Mouse (Mus musculus): Measurements from ENCODE around the gene Klhl21. TPM values are rescaled to one million over a fixed set of nuclear protein-coding genes. Genes with fewer than 3 reads are reported as not detected.

Klhl21 gene
- polyA plus RNA-seq, 1 experiment = 17.1 TPM

DNA sequence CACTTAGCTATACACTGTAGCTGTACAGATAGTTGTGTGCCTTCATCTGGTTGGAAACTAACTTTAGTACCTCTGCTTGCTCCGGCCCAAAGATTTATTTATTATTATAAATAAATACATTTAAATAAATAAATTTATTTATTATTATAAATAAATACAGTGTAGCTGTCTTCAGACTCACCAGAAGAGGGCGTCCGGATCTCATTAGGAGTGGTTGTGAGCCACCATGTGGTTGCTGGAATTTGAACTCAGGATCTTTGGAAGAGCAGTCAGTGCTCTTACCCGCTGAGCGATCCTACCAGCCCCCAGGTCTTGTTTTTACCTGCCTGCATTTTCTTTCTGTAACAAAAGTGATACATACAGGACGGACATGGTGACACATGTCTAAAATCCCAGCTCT is 2.5 kb upstream of the Klhl21 start:
- Histone ChIP-seq H3K27ac (ENCODE audit: control insufficient read depth, insufficient read depth, low read depth, low read length) (no peak overlapping the region), H3K4me1 (ENCODE audit: control insufficient read depth, insufficient read depth, low read length) (peaks cover 21% of the 10 kb centered on the region), H3K36me3 (ENCODE audit: control insufficient read depth, insufficient read depth, low read length) (no peaks in the 10 kb centered on the region), H3K4me3 (ENCODE audit: control insufficient read depth, low read depth, low read length) (no peak overlapping the region), H3K27me3 (ENCODE audit: control insufficient read depth, insufficient read depth, low read length) (no peaks in the 10 kb centered on the region)
- TF ChIP-seq CTCF (IDR thresholded peaks at IDR 0.05; ENCODE audit: control insufficient read depth, insufficient read depth, insufficient replicate concordance, low read depth, low read length) = no peak
- TF ChIP-seq POLR2A (IDR thresholded peaks at IDR 0.05; ENCODE audit: control insufficient read depth, low read depth, low read length) = no peak

DNA sequence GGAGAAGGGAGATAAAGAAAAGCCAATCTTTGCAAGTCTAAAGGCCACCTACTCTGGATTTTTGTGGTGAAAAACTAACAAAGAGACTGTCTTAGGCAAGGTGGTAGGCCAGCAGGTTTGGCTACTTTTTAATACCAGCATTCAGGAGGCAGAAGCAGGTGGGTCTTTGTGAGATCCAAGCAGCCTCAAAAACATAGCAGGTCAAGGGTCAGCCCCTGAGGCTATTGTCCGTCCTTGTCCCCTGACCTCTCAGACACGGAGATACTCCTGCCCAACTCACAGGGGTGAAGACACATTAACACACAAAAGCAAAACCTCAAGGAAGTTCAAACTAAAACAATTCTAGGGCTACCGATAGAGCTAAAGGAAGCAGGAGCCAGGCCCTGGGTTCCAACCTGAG is 1.8 kb upstream of the Klhl21 start:
- Histone ChIP-seq H3K27me3 (ENCODE audit: control insufficient read depth, insufficient read depth, low read length) (no peaks in the 10 kb centered on the region), H3K27ac (ENCODE audit: control insufficient read depth, insufficient read depth, low read depth, low read length) (no peak overlapping the region), H3K36me3 (ENCODE audit: control insufficient read depth, insufficient read depth, low read length) (no peaks in the 10 kb centered on the region), H3K4me3 (ENCODE audit: control insufficient read depth, low read depth, low read length) (no peak overlapping the region), H3K4me1 (ENCODE audit: control insufficient read depth, insufficient read depth, low read length) (peaks cover 21% of the 10 kb centered on the region)
- TF ChIP-seq CTCF (IDR thresholded peaks at IDR 0.05; ENCODE audit: control insufficient read depth, insufficient read depth, insufficient replicate concordance, low read depth, low read length) (no peak), POLR2A (IDR thresholded peaks at IDR 0.05; ENCODE audit: control insufficient read depth, low read depth, low read length) (no peak)

DNA sequence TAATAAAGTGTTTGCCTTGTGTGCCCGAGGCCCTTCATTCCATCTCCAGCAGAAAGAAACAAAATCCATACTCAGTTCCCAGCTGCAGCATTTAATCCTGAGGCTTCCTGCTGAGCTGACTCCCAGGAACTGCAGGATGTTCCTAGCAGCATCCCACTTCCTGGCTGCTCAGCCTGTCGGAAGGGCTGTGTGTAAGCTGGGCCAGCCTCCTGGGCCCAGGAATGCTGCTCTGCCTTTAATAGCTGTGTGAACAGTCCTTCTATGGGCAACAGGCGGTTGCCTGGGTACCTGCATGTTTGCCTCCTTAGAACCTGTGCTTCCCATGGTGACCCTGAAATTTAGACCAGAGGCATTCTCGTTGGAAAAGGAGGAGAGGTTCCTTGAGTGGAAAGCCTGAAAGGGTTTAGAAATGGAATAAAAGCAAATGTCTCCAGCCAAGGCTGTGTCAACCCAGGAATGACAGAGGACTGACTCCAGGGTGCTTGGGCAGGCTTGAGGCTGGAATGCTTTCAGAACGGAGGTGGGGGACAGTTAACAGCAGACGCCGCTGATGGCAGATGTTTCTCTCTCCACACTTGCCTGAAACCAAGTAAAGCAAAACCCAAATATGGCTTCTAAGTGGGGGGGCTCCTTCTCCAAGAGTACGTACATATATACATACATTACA is 989 bp upstream of the Klhl21 start:
- Histone ChIP-seq H3K27me3 (ENCODE audit: control insufficient read depth, insufficient read depth, low read length) (no peaks in the 10 kb centered on the region), H3K4me1 (ENCODE audit: control insufficient read depth, insufficient read depth, low read length) (peaks cover 21% of the 10 kb centered on the region), H3K36me3 (ENCODE audit: control insufficient read depth, insufficient read depth, low read length) (no peaks in the 10 kb centered on the region), H3K4me3 (ENCODE audit: control insufficient read depth, low read depth, low read length) (peak overlapping the region; percentile 84; the same call in 1 of the 2 replicates), H3K27ac (ENCODE audit: control insufficient read depth, insufficient read depth, low read depth, low read length) (peak overlapping the region; percentile 18)
- TF ChIP-seq POLR2A (IDR thresholded peaks at IDR 0.05; ENCODE audit: control insufficient read depth, low read depth, low read length) (peak; percentile 45; the same call in 1 of the 2 replicates), CTCF (IDR thresholded peaks at IDR 0.05; ENCODE audit: control insufficient read depth, insufficient read depth, insufficient replicate concordance, low read depth, low read length) (no peak)

DNA sequence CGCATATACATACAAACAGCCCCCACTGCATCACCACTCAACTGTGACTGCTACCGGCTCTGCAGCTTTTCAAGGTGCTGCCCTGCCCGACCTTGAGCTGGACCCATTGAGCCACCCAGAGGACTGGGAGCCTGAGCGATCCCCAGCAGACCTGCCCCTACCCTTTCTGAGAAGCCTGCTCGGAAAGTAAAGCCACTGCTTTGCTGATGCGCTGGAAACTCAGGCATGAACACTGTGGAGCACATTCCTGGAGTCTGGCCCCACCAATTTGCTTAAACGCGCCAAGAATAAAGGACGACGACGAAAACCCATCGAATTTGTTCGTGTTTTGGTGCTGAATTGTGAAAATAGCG is 479 bp upstream of the Klhl21 start:
- no peaks in the 10 kb centered on the region for H3K27me3 ChIP-seq (ENCODE audit: control insufficient read depth, insufficient read depth, low read length)
- no peak for TF ChIP-seq CTCF (IDR thresholded peaks at IDR 0.05; ENCODE audit: control insufficient read depth, insufficient read depth, insufficient replicate concordance, low read depth, low read length)
- no peak for TF ChIP-seq POLR2A (IDR thresholded peaks at IDR 0.05; ENCODE audit: control insufficient read depth, low read depth, low read length)
- no peaks in the 10 kb centered on the region for H3K36me3 ChIP-seq (ENCODE audit: control insufficient read depth, insufficient read depth, low read length)
- peaks cover 21% of the 10 kb centered on the region for H3K4me1 ChIP-seq (ENCODE audit: control insufficient read depth, insufficient read depth, low read length)
- H3K27ac ChIP-seq (ENCODE audit: control insufficient read depth, insufficient read depth, low read depth, low read length) = peak overlapping the region; percentile 50
- peak overlapping the region; percentile 84 for H3K4me3 ChIP-seq (ENCODE audit: control insufficient read depth, low read depth, low read length)

DNA sequence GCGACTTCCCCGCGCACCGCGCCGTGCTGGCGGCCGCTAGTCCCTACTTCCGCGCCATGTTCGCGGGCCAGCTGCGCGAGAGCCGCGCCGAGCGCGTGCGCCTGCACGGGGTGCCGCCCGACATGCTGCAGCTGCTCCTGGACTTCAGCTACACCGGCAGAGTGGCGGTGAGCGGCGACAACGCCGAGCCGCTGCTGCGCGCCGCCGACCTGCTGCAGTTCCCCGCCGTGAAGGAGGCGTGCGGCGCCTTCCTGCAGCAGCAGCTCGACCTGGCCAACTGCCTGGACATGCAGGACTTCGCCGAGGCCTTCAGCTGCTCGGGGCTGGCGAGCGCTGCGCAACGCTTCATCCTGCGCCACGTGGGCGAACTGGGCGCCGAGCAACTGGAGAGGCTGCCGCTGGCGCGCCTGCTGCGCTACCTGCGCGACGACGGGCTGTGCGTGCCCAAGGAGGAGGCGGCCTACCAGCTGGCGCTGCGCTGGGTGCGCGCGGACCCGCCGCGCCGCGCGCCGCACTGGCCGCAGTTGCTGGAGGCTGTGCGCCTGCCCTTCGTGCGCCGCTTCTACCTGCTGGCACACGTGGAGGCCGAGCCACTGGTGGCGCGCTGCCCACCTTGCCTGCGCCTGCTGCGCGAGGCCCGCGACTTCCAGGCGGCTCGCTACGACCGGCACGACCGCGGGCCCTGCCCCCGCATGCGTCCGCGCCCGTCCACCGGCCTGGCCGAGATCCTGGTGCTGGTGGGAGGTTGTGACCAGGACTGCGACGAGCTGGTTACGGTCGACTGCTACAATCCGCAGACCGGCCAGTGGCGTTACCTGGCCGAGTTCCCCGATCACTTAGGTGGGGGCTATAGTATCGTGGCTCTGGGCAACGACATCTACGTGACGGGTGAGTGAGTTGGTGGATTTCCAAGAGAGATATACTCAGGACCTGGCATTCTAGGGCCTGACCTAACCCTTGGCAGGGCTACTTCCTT is 761 bp downstream of the Klhl21 start:
- Histone ChIP-seq H3K36me3 (ENCODE audit: control insufficient read depth, insufficient read depth, low read length) (no peaks in the 10 kb centered on the region), H3K4me3 (ENCODE audit: control insufficient read depth, low read depth, low read length) (peak overlapping the region; percentile 84), H3K4me1 (ENCODE audit: control insufficient read depth, insufficient read depth, low read length) (peaks cover 21% of the 10 kb centered on the region), H3K27ac (ENCODE audit: control insufficient read depth, insufficient read depth, low read depth, low read length) (peak overlapping the region; percentile 30), H3K27me3 (ENCODE audit: control insufficient read depth, insufficient read depth, low read length) (no peaks in the 10 kb centered on the region)
- TF ChIP-seq CTCF (IDR thresholded peaks at IDR 0.05; ENCODE audit: control insufficient read depth, insufficient read depth, insufficient replicate concordance, low read depth, low read length) = no peak
- TF ChIP-seq POLR2A (IDR thresholded peaks at IDR 0.05; ENCODE audit: control insufficient read depth, low read depth, low read length) = no peak

DNA sequence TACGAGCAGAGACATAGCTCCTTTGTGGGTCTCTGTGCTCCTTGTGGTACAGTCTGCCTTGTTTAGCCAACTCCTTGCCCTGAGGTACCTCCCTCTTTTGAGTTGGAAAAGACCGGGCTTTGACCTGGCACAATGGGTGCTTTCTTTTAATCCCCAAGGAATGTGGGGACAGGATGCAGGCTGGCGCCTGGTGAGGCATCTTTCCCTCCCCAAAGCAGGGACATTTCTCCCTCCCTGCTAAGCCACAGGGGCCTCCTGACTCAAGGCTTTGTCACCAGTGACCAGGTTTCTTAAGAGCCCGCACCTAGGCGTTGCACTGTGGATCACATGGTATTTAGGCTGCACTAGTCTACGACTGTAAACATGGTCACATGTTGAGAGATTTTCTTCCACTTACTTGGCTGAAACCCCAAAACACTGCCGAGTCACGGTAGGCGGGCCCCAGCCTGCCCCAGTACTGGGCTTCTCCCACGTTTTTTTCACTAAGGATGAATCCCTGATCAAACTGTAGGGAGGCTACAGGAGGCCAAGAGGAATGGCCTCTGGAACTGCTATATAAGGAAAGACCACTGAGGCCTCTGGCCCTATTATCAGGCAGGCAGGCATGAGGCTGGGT is 1.6 kb downstream of the Klhl21 start:
- Histone ChIP-seq H3K4me3 (ENCODE audit: control insufficient read depth, low read depth, low read length) (peak overlapping the region; percentile 84), H3K27me3 (ENCODE audit: control insufficient read depth, insufficient read depth, low read length) (no peaks in the 10 kb centered on the region), H3K4me1 (ENCODE audit: control insufficient read depth, insufficient read depth, low read length) (peaks cover 21% of the 10 kb centered on the region), H3K36me3 (ENCODE audit: control insufficient read depth, insufficient read depth, low read length) (no peaks in the 10 kb centered on the region), H3K27ac (ENCODE audit: control insufficient read depth, insufficient read depth, low read depth, low read length) (no peak overlapping the region; the same call in 1 of the 2 replicates)
- no peak for TF ChIP-seq POLR2A (IDR thresholded peaks at IDR 0.05; ENCODE audit: control insufficient read depth, low read depth, low read length)
- TF ChIP-seq CTCF (IDR thresholded peaks at IDR 0.05; ENCODE audit: control insufficient read depth, insufficient read depth, insufficient replicate concordance, low read depth, low read length) = no peak

DNA sequence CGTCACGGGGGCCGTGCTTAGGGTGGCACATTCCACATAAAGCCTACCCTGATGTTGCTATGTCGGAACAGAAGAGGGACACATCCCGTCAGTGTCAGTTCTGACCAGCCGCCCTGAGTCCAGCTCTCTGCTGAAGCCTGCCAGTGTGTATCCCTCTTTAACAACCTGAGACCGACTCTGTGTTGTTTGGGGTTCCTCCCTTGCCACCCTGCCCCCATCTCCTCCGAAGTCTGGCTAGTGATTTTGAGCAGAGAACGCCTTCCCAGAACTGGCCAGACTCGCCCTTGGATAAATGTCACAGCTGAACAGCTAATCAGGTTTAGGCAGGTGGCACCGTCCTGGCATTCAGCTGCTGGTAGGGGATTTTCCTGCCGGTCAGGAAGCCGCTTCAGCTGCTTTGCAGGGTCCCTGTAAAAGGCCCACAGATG is 2.1 kb downstream of the Klhl21 start:
- no peak overlapping the region; the same call in 1 of the 2 replicates for H3K27ac ChIP-seq (ENCODE audit: control insufficient read depth, insufficient read depth, low read depth, low read length)
- TF ChIP-seq POLR2A (IDR thresholded peaks at IDR 0.05; ENCODE audit: control insufficient read depth, low read depth, low read length) = no peak
- no peaks in the 10 kb centered on the region for H3K27me3 ChIP-seq (ENCODE audit: control insufficient read depth, insufficient read depth, low read length)
- H3K36me3 ChIP-seq (ENCODE audit: control insufficient read depth, insufficient read depth, low read length) = no peaks in the 10 kb centered on the region
- peak overlapping the region; percentile 84 for H3K4me3 ChIP-seq (ENCODE audit: control insufficient read depth, low read depth, low read length)
- H3K4me1 ChIP-seq (ENCODE audit: control insufficient read depth, insufficient read depth, low read length) = peaks cover 21% of the 10 kb centered on the region

Data from testis, adult 2 months (tissue).